Mouse (Mus musculus): ENCODE results near the gene Dpp6. TPM values are rescaled to one million over a fixed set of nuclear protein-coding genes. Genes with fewer than 3 reads are reported as not detected.
"Not testable (repeated sequence)": the region's sequence is repeated elsewhere in the genome, so short reads cannot be mapped to it uniquely, and the experiment has no call there.

Dpp6 gene
- polyA plus RNA-seq, 1 experiment from 2014 or later = 3.9 TPM

- H3K27ac ChIP-seq (replicated peaks) = no peak overlapping the region
- ATAC-seq (ENCODE audit: insufficient number of reproducible peaks, low FRiP score, low TSS enrichment, low read depth) = no peak
- no peak overlapping the region for H3K4me3 ChIP-seq (replicated peaks)
Measured at GRCm38 (mm10) chr5:27433584-27433983, 616.6 kb downstream of the Dpp6 start.

DNA sequence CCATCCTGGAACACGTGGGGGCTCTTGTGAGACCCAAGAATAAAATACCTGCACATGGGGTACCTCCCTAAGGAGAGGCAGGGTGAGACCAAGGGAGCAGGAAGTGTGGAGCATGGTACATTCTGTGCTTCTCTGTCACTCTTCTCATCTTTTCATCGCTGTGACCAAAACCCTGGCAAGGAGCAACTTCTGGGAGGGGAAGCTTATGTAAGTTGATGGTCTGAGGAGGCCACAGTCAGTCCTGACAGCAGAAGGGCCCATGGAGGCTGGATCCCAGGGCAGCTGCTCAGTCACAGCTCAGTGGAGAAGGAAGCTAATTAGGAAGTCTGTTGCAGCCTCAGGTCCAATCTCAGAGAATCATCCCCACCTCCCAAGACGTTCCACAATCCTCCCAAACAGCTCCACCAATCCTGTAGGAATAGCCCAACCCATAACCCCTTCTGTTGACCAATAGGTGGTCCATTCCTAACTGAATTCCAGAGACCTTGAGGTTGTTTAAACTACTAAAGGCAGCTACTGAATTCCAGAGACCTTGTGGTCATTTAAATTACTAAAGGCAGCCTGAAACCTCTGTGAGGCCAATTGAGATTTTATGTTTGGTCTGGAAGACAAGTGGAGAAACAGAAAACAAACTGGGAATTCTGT is 636.3 kb downstream of the Dpp6 start:
- Histone ChIP-seq H3K9ac (no peak overlapping the region), H3K9me3 (replicated peaks) (no peaks in the 10 kb centered on the region), H3K4me3 (replicated peaks) (no peak overlapping the region), H3K4me2 (replicated peaks) (no peak overlapping the region), H3K4me1 (no peaks in the 10 kb centered on the region), H3K27me3 (no peaks in the 10 kb centered on the region), H3K27ac (replicated peaks) (no peak overlapping the region), H3K36me3 (no peaks in the 10 kb centered on the region)
- no peak for ATAC-seq (ENCODE audit: insufficient number of reproducible peaks, low FRiP score, low TSS enrichment, low read depth)
- 43% methylated on average over 3 of the region's 3 CpGs for WGBS

More at GRCm38 (mm10) chr5:27433584-27433983, 616.6 kb downstream of the Dpp6 start:
- H3K27me3 ChIP-seq = no peaks in the 10 kb centered on the region
- H3K36me3 ChIP-seq = no peaks in the 10 kb centered on the region
- H3K9me3 ChIP-seq (replicated peaks) = no peaks in the 10 kb centered on the region
- no peak overlapping the region for H3K9ac ChIP-seq
- no peaks in the 10 kb centered on the region for H3K4me1 ChIP-seq
- H3K4me2 ChIP-seq (replicated peaks) = no peak overlapping the region

DNA sequence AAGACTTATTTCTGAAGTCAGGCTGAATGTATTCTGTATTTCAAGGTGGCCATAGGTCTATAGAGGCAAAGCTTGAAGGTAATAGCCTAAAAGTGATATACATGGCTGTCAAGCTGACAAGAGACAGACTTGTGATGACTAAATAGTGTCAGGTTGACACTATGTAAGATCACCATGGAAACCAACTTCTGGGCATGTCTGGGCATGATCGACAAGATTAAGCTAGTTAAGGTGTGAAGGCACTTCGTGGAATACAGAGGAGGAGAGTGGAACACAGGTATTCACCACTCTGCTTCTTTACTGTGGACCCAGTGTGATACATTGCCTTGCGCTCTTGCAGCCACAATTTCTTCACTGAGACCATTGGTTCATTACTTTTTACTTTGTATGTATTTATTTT is 637.4 kb downstream of the Dpp6 start:
- no peak overlapping the region for H3K9ac ChIP-seq
- H3K9me3 ChIP-seq (replicated peaks) = no peaks in the 10 kb centered on the region
- H3K4me1 ChIP-seq = no peaks in the 10 kb centered on the region
- no peaks in the 10 kb centered on the region for H3K36me3 ChIP-seq
- no peaks in the 10 kb centered on the region for H3K27me3 ChIP-seq
- no peak overlapping the region for H3K27ac ChIP-seq (replicated peaks)
- WGBS = 79% methylated on average over 3 of the region's 3 CpGs
- no peak overlapping the region for H3K4me3 ChIP-seq (replicated peaks)
- no peak for ATAC-seq (ENCODE audit: insufficient number of reproducible peaks, low FRiP score, low TSS enrichment, low read depth)
- no peak overlapping the region for H3K4me2 ChIP-seq (replicated peaks)

DNA sequence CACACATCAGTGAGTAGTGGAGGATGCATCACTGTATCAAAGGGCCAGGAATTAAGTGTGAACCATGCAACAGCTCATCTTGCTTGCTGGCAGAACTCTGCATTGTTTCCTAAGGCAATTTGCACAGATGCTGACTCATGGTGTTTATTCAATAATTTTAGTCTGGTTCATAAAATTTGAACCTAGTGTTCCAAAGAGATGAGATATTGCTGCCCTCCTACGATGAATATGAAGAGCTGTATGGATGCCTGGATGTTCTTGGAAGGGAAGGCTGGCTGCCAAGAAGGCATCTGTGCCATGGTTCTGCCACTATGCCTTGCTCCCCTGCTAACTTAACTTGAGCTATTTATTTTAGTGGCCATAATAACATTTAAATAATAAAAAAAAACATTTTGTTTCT is 640.0 kb downstream of the Dpp6 start:
- Histone ChIP-seq H3K27me3 (no peaks in the 10 kb centered on the region), H3K27ac (replicated peaks) (no peak overlapping the region), H3K9me3 (replicated peaks) (no peaks in the 10 kb centered on the region), H3K4me3 (replicated peaks) (no peak overlapping the region), H3K9ac (no peak overlapping the region), H3K4me1 (no peaks in the 10 kb centered on the region), H3K36me3 (no peaks in the 10 kb centered on the region), H3K4me2 (replicated peaks) (no peak overlapping the region)
- ATAC-seq (ENCODE audit: insufficient number of reproducible peaks, low FRiP score, low TSS enrichment, low read depth) = no peak
- 90% methylated on average over 1 of the region's 1 CpGs for WGBS

GRCm38 (mm10) chr5:27457686-27458085 is 640.7 kb downstream of the Dpp6 start:
- no peak overlapping the region for H3K9ac ChIP-seq
- H3K4me2 ChIP-seq (replicated peaks) = no peak overlapping the region
- H3K9me3 ChIP-seq (replicated peaks) = no peaks in the 10 kb centered on the region
- 42% methylated on average over 1 of the region's 1 CpGs for WGBS
- no peaks in the 10 kb centered on the region for H3K36me3 ChIP-seq
- H3K4me1 ChIP-seq = no peaks in the 10 kb centered on the region
- H3K4me3 ChIP-seq (replicated peaks) = no peak overlapping the region
- no peak for ATAC-seq (ENCODE audit: insufficient number of reproducible peaks, low FRiP score, low TSS enrichment, low read depth)
- H3K27me3 ChIP-seq = no peaks in the 10 kb centered on the region
- no peak overlapping the region for H3K27ac ChIP-seq (replicated peaks)

DNA sequence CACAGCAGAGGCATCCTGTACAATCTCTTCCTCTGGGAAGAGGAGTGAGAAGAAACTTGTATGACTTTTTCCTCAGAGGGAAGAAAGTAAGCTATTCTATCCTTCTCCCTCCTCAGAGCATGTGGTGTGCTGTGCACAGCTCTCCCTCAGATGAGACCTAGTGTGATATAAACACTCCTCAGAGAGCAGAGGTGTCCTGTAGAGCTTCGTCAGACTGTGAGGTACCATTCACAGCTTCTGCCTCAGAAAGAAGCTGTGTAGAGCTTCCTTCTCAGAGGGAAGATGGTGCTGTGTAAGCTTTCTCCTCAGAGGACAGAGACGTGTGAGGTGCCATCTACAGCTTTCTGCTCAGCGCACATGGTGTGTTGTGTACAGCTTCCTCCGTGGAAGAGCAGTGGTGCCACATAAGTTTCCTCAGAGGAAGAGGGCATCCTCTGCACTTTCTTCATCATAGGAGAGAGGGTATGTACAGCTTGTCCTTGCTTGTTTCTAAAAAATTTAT is 658.0 kb downstream of the Dpp6 start:
- Histone ChIP-seq H3K4me2 (replicated peaks) (no peak overlapping the region), H3K4me3 (replicated peaks) (no peak overlapping the region), H3K9me3 (replicated peaks) (no peaks in the 10 kb centered on the region), H3K27me3 (no peaks in the 10 kb centered on the region), H3K9ac (no peak overlapping the region), H3K4me1 (no peaks in the 10 kb centered on the region), H3K36me3 (no peaks in the 10 kb centered on the region), H3K27ac (replicated peaks) (no peak overlapping the region)
- WGBS = 78% methylated on average over 4 of the region's 4 CpGs
- no peak for ATAC-seq (ENCODE audit: insufficient number of reproducible peaks, low FRiP score, low TSS enrichment, low read depth)

DNA sequence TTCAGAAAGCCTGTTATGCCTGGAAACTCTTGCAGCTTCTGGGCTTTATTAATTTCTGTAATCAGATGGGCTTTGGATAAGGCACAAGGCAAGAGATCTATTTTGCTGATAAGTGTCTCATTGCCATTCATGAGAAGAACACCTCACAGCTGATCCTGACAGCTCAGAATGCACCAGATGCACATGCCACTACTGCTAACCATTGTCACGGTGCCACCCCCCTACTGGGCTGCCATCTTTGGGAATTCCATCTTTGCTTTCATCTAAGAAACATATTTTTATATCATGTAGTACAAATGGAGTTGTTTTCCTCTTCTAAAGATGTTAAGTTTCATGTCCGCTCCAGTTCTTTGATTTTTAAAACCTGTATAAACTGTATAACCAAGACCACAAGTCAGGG is 664.7 kb downstream of the Dpp6 start:
- Histone ChIP-seq H3K27ac (replicated peaks) (no peak overlapping the region), H3K36me3 (no peaks in the 10 kb centered on the region), H3K4me1 (no peaks in the 10 kb centered on the region), H3K4me2 (replicated peaks) (no peak overlapping the region), H3K27me3 (no peaks in the 10 kb centered on the region), H3K9me3 (replicated peaks) (no peaks in the 10 kb centered on the region), H3K4me3 (replicated peaks) (no peak overlapping the region), H3K9ac (no peak overlapping the region)
- WGBS = 73% methylated on average over 2 of the region's 2 CpGs
- ATAC-seq (ENCODE audit: insufficient number of reproducible peaks, low FRiP score, low TSS enrichment, low read depth) = no peak

DNA sequence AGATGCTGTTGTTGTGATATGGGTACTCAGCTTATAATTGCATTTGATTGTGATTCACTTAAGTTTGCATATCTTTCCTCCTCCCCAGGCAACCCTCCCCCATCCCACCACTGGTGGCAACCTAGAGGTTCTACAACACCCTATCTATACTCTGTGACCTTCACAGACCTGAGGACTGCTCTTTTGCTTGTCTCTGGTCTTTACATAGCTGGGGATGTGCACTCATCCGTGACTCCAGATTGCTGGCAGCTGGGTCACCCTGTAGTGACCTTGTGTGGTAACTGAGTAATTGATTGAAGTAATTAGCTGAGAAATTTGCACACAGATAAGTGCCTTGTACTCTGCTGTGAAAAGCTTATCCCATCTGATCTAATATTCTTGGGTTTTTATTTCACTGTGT is 669.1 kb downstream of the Dpp6 start:
- 26% methylated on average over 1 of the region's 1 CpGs for WGBS
- no peak overlapping the region for H3K4me3 ChIP-seq (replicated peaks)
- no peaks in the 10 kb centered on the region for H3K4me1 ChIP-seq
- no peak for ATAC-seq (ENCODE audit: insufficient number of reproducible peaks, low FRiP score, low TSS enrichment, low read depth)
- no peak overlapping the region for H3K9ac ChIP-seq
- no peaks in the 10 kb centered on the region for H3K9me3 ChIP-seq (replicated peaks)
- no peaks in the 10 kb centered on the region for H3K36me3 ChIP-seq
- H3K27ac ChIP-seq (replicated peaks) = no peak overlapping the region
- H3K4me2 ChIP-seq (replicated peaks) = no peak overlapping the region
- no peaks in the 10 kb centered on the region for H3K27me3 ChIP-seq

DNA sequence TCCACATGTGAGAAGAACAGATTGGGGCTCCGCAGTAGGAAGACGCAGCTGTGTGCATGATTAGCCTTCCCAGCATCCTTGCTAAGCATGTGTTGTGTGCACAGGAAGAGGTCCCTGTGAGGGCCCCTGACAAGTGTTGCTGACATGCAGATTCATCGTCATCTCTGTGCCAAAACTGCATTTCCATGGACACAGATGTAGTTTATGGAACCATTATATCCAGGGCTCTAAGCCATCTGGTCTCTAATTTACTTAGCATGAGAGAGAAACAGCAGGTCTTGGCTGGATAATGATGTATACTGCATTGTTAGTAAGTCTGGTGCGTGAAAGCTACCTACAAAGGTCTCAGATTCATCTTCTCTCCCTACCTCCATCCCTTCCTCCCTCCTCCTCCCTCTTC is 673.9 kb downstream of the Dpp6 start:
- no peak overlapping the region for H3K4me2 ChIP-seq (replicated peaks)
- no peak overlapping the region for H3K4me3 ChIP-seq (replicated peaks)
- 77% methylated on average over 4 of the region's 4 CpGs for WGBS
- no peak overlapping the region for H3K27ac ChIP-seq (replicated peaks)
- ATAC-seq (ENCODE audit: insufficient number of reproducible peaks, low FRiP score, low TSS enrichment, low read depth) = no peak
- H3K9ac ChIP-seq = no peak overlapping the region
- H3K4me1 ChIP-seq = no peaks in the 10 kb centered on the region
- H3K36me3 ChIP-seq = no peaks in the 10 kb centered on the region
- H3K27me3 ChIP-seq = no peaks in the 10 kb centered on the region
- H3K9me3 ChIP-seq (replicated peaks) = no peaks in the 10 kb centered on the region

DNA sequence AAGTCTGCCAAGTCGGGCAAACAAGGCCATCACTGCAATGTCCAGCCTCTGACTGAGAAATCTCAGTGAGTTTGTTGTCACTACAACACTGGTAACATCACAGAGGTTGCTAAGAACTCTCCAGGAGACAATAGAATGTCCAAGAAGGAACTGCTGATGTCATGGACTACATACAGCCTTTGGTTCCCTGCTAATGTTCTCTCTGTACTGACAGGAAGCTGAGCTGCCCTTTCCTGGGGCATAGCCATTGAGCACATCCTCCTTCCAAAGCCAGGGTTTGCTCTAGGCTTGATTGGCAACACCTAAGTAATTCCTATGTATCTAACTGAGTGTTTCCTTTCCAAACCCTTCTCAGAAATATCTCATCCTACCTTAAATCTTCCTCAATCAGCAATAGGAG is 684.3 kb downstream of the Dpp6 start, which contains the start of gene Speer4b:
Gene Speer4b (minus strand): TSS at position 101 of the 400 bp plus-strand sequence.
- H3K27me3 ChIP-seq; H3K4me3 ChIP-seq (replicated peaks); H3K9me3 ChIP-seq (replicated peaks); ATAC-seq (ENCODE audit: insufficient number of reproducible peaks, low FRiP score, low TSS enrichment, low read depth); H3K9ac ChIP-seq; H3K4me2 ChIP-seq (replicated peaks); H3K4me1 ChIP-seq; H3K36me3 ChIP-seq; H3K27ac ChIP-seq (replicated peaks): not testable (repeated sequence)
- 42% methylated on average over 1 of the region's 1 CpGs for WGBS

DNA sequence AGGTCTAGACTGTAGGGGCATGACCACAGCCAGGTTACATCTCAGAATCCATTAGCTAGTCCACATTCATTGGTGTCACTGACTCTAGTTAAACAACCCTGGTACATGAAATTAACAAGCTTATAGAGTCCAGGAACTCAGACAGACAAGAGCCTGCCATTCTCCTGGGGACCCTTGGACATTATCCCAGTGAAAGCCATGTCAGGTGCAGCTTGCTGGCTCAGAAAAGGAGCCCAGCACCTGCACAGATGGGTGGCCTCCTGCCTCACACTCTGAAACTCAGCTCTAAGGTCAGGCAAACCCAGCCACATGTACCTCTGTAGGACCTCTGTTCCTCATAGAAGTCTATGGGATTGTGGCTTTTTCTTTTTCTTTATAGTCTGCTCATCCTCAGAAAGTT is 701.7 kb downstream of the Dpp6 start:
- H3K4me2 ChIP-seq (replicated peaks) = no peak overlapping the region
- no peak overlapping the region for H3K4me3 ChIP-seq (replicated peaks)
- H3K9me3 ChIP-seq (replicated peaks) = no peaks in the 10 kb centered on the region
- H3K27me3 ChIP-seq = no peaks in the 10 kb centered on the region
- no peaks in the 10 kb centered on the region for H3K36me3 ChIP-seq
- no peak overlapping the region for H3K27ac ChIP-seq (replicated peaks)
- H3K4me1 ChIP-seq = no peaks in the 10 kb centered on the region
- no peak overlapping the region for H3K9ac ChIP-seq
- no peak for ATAC-seq (ENCODE audit: insufficient number of reproducible peaks, low FRiP score, low TSS enrichment, low read depth)

- Histone ChIP-seq H3K9me3 (replicated peaks) (no peaks in the 10 kb centered on the region), H3K27ac (replicated peaks) (no peak overlapping the region), H3K27me3 (no peaks in the 10 kb centered on the region), H3K4me1 (no peaks in the 10 kb centered on the region), H3K4me3 (replicated peaks) (no peak overlapping the region), H3K36me3 (no peaks in the 10 kb centered on the region), H3K9ac (no peak overlapping the region), H3K4me2 (replicated peaks) (no peak overlapping the region)
- WGBS = 94% methylated on average over 1 of the region's 1 CpGs
- no peak for ATAC-seq (ENCODE audit: insufficient number of reproducible peaks, low FRiP score, low TSS enrichment, low read depth)
Measured at GRCm38 (mm10) chr5:27526906-27527305, 709.9 kb downstream of the Dpp6 start.
